Mouse (Mus musculus) left cerebral cortex, adult 2 months (tissue): Measurements from ENCODE around the gene Slc44a1. TPM values are rescaled to one million over a fixed set of nuclear protein-coding genes. Genes with fewer than 3 reads are reported as not detected.

Experiments used
- DNase-seq, 2 experiments: peaks; one replicate each; pipeline ENCODE4 v3.0.0; 2021 to 2022; ENCODE audit warnings: low spot score in 2 of 2, mixed read lengths in 1 of 2; ENCODE audit errors: extremely low spot score in 1 of 2
- H3K27ac ChIP-seq: fragments of 200-600 bp; 2 replicates; pipeline ENCODE4 v1.8.1; 2022
- H3K4me3 ChIP-seq: fragments of 200-600 bp; 2 replicates; pipeline ENCODE4 v1.8.1; 2022
- CTCF ChIP-seq: fragments of 200-600 bp; IDR thresholded peaks from 2 replicates; pipeline ENCODE4 v1.8.1; 2022; ENCODE audit warnings: antibody characterized with exemption, mild to moderate bottlenecking, moderate library complexity
- intact Hi-C: fragments of 180-260 bp; cut with DNase I; formaldehyde crosslinking; loops from one replicate; pipeline ENCODE4 v1.15.1; 2025
- total RNA-seq, 2 experiments: library from RNA; stranded (reverse); gene quantifications; 2 replicates each; pipeline ENCODE4 v1.2.3; 2021

Slc44a1 gene
- total RNA-seq, 2 experiments from 2014 or later = 58.8 to 59.5 TPM

- no peak overlapping the region for H3K4me3 ChIP-seq
These were observed 47.3 kb downstream of the Slc44a1 start for GRCm38 (mm10) chr4:53487216-53488188.

GRCm38 (mm10) chr4:53488803-53489202 lies 48.6 kb downstream of the Slc44a1 start:
- H3K4me3 ChIP-seq = no peak overlapping the region
- H3K27ac ChIP-seq = no peak overlapping the region
- no peak for TF ChIP-seq CTCF
- DNase-seq = no peak
- intact Hi-C loops = no loop called here

More at GRCm38 (mm10) chr4:53487216-53488188, 47.3 kb downstream of the Slc44a1 start:
- no peak for DNase-seq
- H3K27ac ChIP-seq = peak overlapping the region; percentile 37
- no peak for TF ChIP-seq CTCF
- intact Hi-C loops = no loop called here

GRCm38 (mm10) chr4:53490371-53490770 lies 50.2 kb downstream of the Slc44a1 start:
- Histone ChIP-seq H3K4me3 (no peak overlapping the region), H3K27ac (no peak overlapping the region)
- intact Hi-C loops = no loop called here
- DNase-seq = no peak
- no peak for TF ChIP-seq CTCF

- H3K27ac ChIP-seq = no peak overlapping the region
- TF ChIP-seq CTCF = no peak
- DNase-seq = no peak
- H3K4me3 ChIP-seq = no peak overlapping the region
- intact Hi-C loops = no loop called here
These were observed 51.1 kb downstream of the Slc44a1 start for GRCm38 (mm10) chr4:53491269-53491668.

- no peak for TF ChIP-seq CTCF
- no peak for DNase-seq
- Histone ChIP-seq H3K27ac (no peak overlapping the region), H3K4me3 (no peak overlapping the region)
- intact Hi-C loops = no loop called here
These were observed 55.4 kb downstream of the Slc44a1 start for GRCm38 (mm10) chr4:53495646-53496045.

- no peak for DNase-seq
- no peak overlapping the region for H3K4me3 ChIP-seq
- intact Hi-C loops = no loop called here
- H3K27ac ChIP-seq = no peak overlapping the region
- TF ChIP-seq CTCF = no peak
These were observed 62.6 kb downstream of the Slc44a1 start for GRCm38 (mm10) chr4:53502764-53503163.

- Histone ChIP-seq H3K27ac (peak overlapping the region; percentile 96), H3K4me3 (no peak overlapping the region)
- peak; percentile 57 to 66 for DNase-seq
- no peak for TF ChIP-seq CTCF
- intact Hi-C loops = loop anchor here (1.0 kb wide), 1 partner anchor 71 kb away; no protein-coding TSS in a partner anchor
These were observed 72.1 kb downstream of the Slc44a1 start for GRCm38 (mm10) chr4:53512131-53512916.

GRCm38 (mm10) chr4:53513276-53514081 lies 73.3 kb downstream of the Slc44a1 start:
- no peak for TF ChIP-seq CTCF
- H3K4me3 ChIP-seq = no peak overlapping the region
- H3K27ac ChIP-seq = peak overlapping the region; percentile 86
- intact Hi-C loops = no loop called here
- DNase-seq = no peak

GRCm38 (mm10) chr4:53516011-53516532 lies 75.9 kb downstream of the Slc44a1 start:
- TF ChIP-seq CTCF = no peak
- no peak overlapping the region for H3K4me3 ChIP-seq
- DNase-seq = peak; percentile 32 to 64
- intact Hi-C loops = loop anchor here (5.0 kb wide), 1 partner anchor 39 kb away; no protein-coding TSS in a partner anchor
- H3K27ac ChIP-seq = peak overlapping the region; percentile 80

GRCm38 (mm10) chr4:53519429-53519828 lies 79.2 kb downstream of the Slc44a1 start:
- H3K27ac ChIP-seq = no peak overlapping the region
- DNase-seq = no peak
- TF ChIP-seq CTCF = no peak
- no peak overlapping the region for H3K4me3 ChIP-seq
- intact Hi-C loops = loop anchor here (5.0 kb wide), 1 partner anchor 42 kb away; no protein-coding TSS in a partner anchor

GRCm38 (mm10) chr4:53521028-53521427 lies 80.8 kb downstream of the Slc44a1 start:
- no peak for TF ChIP-seq CTCF
- DNase-seq = no peak
- intact Hi-C loops = no loop called here
- no peak overlapping the region for H3K4me3 ChIP-seq
- H3K27ac ChIP-seq = no peak overlapping the region
